Mouse (Mus musculus): ENCODE measurements around the gene Kiz. TPM values are rescaled to one million over a fixed set of nuclear protein-coding genes. Genes with fewer than 3 reads are reported as not detected.

Kiz gene
- total RNA-seq (2021): 10 to 100 TPM; 20.7 to 20.8 TPM

GRCm38 (mm10) chr2:146855599-146856039 lies at the start of gene Kiz:
Gene Kiz (plus strand): TSS chr2:146855864.
- DNase-seq: peak; percentile 91 to 92

DNA sequence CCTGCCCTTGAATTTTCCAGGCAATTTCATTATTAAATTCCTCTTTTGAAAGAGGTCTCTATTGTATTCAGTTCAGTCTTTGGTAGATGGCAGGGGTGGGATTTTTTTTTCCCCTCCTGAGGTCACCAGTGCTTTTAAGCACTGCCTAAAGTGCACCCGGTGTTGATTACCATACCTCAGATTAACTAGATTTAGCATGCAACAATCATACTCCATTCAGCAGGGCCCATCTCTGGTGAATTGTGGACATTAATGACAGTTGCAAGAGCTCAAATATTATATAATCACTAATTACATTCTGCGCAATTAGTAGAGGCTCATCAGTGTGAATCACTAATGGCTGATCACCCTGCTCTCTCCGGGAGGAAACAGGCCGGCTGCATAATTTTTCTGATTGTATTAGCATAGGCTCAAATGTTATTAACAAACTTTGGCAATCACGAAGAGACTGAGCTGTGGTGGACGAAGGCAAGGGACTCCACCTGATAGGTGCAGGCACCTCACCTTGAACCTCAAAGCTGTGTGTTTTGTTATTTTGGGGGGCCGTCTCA lies 45.9 kb upstream of the Kiz start:
- DNase-seq: no peak

DNA sequence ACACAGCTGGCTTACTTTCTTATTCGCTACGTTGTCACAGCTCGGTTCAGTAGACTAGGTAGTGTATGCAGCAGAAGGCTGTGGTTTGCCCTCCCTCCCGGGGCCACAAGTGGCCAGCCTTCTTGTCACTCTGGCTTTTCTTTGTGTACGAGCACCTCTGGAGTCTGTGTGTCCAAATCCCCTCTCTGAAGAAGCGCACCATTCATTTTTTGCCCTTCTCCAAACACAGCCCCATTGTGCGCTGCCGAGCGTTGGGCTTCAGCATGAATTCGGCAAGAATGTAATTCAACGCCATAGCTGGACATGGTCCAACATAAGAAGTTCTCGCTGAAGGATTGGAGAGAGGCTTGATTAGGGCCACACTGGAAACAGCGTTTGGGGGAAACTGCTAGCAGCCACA lies 45.0 kb upstream of the Kiz start:
- DNase-seq: no peak

DNA sequence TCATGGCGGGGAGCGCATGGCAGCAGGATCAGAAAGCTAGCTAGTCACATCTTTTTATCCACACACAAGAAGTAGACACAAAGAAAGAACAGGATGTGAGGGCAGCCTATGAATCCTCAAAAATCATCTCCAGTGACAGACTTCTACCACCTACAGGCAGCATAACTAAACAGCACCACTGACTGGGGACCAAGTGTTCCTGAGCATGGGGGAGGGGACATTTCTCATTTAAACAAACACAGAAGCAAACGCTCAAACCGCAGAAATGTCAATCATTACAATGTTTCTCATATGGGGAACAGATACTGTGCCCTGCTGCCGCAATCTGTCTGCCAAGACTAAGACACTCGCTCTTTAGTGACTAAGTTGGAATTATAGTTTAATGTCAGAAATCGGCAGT lies 40.7 kb upstream of the Kiz start:
- peak; percentile 14 for DNase-seq

- no peak for DNase-seq
These were observed 36.6 kb upstream of the Kiz start for GRCm38 (mm10) chr2:146819065-146819464.

DNA sequence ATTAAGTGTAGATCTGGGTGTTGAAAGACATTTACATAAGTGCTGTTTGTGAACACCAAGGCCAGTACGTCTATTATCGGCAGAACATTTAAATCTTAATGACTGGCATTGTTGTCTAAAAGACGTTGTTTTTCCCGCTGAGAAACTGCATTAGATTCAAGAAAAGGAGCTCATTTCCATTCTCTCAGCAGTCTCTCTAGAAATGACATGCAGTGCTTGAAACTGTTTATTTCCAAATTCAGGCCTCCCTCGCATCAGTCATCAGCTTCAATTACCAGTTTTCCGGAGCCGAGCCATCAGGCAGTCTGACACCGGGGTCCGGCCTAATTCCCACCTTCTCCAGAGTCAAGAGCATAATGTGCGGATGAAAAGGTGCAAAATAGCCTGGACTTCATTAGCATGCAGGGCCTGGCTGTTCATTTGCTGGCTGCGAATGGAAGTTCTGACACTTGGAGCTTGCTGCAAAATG lies 32.1 kb upstream of the Kiz start:
- no peak for DNase-seq

GRCm38 (mm10) chr2:146824043-146824442 lies 31.6 kb upstream of the Kiz start:
- DNase-seq: no peak

DNA sequence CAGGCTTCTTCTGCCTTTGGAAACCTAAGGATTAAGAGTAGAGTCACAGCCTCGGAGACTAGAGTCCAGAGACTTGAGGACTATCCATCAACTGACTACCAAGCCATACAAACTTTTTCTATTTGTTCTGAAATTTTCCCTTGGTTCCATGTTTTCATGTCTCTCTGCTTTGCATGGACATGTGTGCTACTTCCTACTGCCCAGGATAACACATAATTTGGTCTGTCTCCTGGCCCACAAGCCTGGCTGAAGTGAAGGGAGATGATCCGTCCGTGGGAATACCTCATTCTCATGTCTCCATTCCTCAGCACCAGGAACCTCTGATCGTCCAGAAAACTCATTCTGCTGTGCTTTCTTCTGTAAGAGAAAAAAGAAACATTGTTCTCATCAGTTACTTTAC lies 27.7 kb upstream of the Kiz start:
- no peak for DNase-seq

GRCm38 (mm10) chr2:146833222-146834063 lies 22.2 kb upstream of the Kiz start:
- no peak for DNase-seq

DNA sequence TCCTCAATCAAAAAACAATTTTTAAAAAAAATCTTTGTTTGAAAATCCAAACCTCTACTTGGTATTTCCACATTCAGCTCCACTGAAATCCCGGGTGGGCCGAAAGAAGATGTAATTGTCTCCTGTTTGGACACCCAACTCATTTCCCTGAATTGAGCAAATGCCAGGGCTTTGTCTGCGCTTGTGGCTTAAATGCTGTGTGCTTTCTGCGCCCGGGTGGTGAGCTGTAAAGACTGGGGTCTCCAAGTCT lies 21.7 kb upstream of the Kiz start:
- DNase-seq: no peak

GRCm38 (mm10) chr2:146834314-146835201 lies 21.1 kb upstream of the Kiz start:
- peak in 1 of 2 experiments; percentile 29 for DNase-seq

DNA sequence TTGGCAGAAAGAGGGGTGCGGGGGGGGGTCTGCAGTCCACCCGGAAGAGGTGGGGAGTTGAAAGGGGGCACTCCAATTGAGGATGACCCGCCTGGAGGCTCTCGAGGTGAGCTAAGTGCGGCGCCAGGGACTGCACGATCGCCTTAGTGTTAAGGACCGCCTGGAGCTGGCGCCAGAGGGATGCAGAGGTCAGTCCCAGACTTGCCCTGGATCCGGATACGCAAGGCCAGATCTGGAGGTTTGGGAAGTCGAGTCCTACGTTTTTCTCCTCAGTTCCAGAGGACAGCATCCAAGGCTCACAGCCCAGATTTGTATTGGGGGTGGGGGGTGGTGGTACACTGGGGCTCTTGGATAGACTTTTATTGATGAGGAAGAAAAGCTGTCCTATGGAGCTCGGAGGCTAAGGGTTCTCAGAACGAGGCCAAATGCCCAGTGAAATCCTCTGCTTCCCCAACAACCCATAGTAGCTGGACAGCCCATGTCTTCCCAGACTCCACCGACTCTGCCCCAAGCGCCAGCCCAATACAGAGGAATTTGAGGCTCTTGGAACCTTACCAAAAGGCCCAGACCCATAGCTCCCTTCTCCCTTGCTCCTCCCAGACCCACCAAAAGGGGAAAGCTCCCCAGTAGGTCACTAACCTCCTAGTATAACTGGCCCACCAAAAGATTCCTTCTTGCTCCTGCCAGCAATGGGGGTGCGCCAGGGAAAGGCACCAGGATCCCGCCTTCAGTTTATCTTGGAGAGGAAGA lies 20.2 kb upstream of the Kiz start:
- DNase-seq: no peak

- no peak for DNase-seq
These were observed 19.4 kb upstream of the Kiz start for GRCm38 (mm10) chr2:146836246-146836645.

DNA sequence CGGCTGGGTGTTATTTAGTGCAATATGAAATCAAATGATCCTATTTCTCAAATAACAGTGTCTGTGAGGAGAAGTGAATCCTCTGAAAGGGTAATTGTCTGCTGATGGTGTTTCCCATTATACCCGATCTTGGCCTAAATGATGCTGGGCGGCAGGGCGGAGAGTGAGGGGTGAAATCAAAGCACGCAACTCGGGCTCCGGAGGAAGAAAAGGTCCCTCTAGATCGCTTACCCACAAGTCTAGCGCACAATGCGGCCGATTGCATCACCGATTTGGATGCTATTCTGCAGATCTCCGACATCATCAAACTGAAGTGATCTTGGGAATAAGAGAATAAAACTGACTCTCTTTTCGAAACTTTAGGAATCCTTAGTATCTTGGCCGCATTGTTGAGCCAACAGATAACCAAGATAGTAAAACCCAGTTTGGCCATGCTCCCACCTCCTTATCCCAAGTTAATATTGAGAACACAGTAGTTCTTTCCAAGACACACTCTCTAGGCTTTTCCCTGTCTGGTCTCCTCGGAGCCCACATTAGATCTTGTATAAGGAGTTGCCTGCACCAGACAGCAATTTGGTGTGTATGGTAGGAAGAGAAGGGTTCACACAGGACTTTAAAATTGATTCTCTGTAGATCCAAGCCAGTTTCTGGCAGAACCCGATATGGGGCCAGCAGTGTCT lies 18.7 kb upstream of the Kiz start:
- DNase-seq: no peak

DNA sequence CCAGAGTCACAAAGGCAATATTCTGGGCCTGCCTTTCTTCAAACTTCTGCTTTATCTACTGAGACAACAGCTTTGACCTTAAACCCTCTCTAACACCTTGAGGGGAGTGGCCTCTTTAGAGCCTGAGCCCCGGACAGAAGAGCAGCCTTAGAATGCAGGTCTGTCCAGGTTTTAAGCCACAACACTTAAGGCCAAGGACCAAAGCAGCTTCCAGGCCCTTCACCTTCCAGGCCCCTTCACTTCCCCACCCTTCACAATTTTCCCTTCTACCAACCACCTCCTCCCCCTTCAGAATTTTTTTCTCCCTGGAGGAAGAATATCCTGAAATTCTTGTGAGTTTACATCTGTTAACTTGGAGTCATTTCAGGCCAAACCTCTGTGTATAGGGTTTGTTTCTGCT lies 18.0 kb upstream of the Kiz start:
- DNase-seq: no peak

DNA sequence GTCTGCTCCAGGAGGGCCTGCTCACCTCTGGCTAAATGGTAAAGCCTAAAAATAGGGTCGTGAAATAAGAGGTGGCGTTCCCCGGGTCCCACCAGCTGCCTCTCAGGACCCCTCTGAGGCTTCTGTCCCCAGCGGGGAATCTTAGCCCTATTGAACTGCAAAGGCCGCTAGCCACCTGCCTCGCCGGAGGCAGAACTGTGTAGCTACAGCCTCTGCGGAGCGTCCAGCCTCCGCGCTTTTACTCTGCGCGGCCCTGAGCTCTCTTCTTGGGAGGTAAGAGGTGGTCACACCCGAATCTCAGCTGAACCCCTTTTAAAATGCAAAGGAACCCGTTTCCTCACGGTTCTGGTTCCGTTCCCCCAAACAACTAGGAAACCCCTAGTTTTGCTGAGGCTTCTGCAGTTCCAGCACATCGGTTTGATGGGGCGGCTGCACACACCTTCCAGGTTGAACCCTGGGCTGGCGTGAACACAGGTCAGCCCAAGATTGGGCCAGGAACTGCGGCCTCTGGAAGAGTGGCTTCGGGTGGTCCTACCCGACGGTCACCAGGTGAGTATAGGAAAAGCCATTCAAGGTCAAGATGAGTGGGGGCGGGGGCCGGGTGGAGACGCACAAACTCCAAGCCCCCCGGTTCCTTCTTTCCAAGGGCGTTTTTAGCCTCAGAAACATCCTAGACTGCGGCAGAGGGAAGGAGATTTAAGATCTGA lies 16.9 kb upstream of the Kiz start:
- no peak for DNase-seq

- no peak for DNase-seq
These were observed 16.2 kb upstream of the Kiz start for GRCm38 (mm10) chr2:146839303-146840030.

GRCm38 (mm10) chr2:146847863-146848262 lies 7.8 kb upstream of the Kiz start:
- DNase-seq: no peak

DNA sequence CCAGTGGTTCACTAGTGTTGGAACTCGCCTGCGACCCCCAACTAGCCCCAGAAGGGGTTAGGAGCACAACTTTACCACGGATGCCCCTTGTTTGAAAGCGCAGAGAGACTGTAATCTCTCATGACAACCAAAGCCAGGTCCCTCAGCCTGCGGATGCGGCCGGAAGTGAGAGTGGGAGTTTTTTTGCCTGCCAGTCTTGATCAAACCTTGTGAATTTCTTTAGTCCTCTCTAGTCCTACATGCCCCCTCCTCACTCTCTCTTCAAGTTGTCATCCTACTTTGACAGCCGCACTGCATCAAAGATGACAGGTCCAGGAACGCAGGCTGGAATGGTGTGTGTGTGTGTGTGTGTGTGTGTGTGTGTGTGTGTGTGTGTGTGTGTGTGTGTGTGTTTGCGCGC lies 456 bp downstream of the Kiz start:
- no peak for DNase-seq

GRCm38 (mm10) chr2:146856853-146857252 lies 1.2 kb downstream of the Kiz start:
- no peak for DNase-seq

GRCm38 (mm10) chr2:146865781-146866180 lies 10.1 kb downstream of the Kiz start:
- no peak for DNase-seq

Measured in layer of hippocampus, postnatal 36 days (tissue).